Mouse (Mus musculus) heart, postnatal 0 days (tissue): ENCODE measurements around the gene Slc39a7.

ENCODE experiments used
- CTCF ChIP-seq: IDR thresholded peaks from 2 replicates; pipeline ENCODE4 v1.5.1; 2016; ENCODE audit warnings: antibody characterized with exemption, control low read depth, low read depth
- EP300 ChIP-seq: IDR thresholded peaks from 2 replicates; pipeline ENCODE4 v1.6.1; 2016; ENCODE audit warnings: antibody characterized with exemption, low read depth

- TF ChIP-seq CTCF: peak; percentile 50
- TF ChIP-seq EP300: peak; percentile 87
Measured at GRCm38 (mm10) chr17:33981192-33981909, 50.1 kb downstream of the Slc39a7 start.
